Mouse (Mus musculus) liver, adult 2 months (tissue): ENCODE measurements around the gene Naa15. TPM values are rescaled to one million over a fixed set of nuclear protein-coding genes. Genes with fewer than 3 reads are reported as not detected.
A peak's percentile ranks its signal among the peaks of the same experiment; 100 is the strongest.
"Not testable (repeated sequence)": the region's sequence is repeated elsewhere in the genome, so short reads cannot be mapped to it uniquely, and the experiment has no call there.

Experiments used
- DNase-seq: peaks from one replicate; pipeline ENCODE4 v3.0.0-alpha.2; 2011; ENCODE audit warnings: low read depth, low spot score; ENCODE audit errors: extremely low read depth
- H3K27ac ChIP-seq: fragments of 200-500 bp; replicated peaks from 2 replicates; pipeline ENCODE4 v1.5.1; 2012; ENCODE audit warnings: low read depth, mild to moderate bottlenecking, control low read depth, inconsistent platforms, low read length; ENCODE audit not compliant: insufficient read depth
- H3K27me3 ChIP-seq: fragments of 200-500 bp; 2 replicates; pipeline ENCODE4 v1.6.1; 2012; ENCODE audit warnings: mild to moderate bottlenecking, moderate library complexity, low read length, inconsistent platforms; ENCODE audit not compliant: control insufficient read depth, insufficient read depth
- H3K36me3 ChIP-seq: fragments of 200-500 bp; 2 replicates; pipeline ENCODE4 v1.6.1; 2012; ENCODE audit warnings: low read length, inconsistent platforms; ENCODE audit not compliant: control insufficient read depth, insufficient read depth
- H3K4me1 ChIP-seq: fragments of 200-500 bp; 2 replicates; pipeline ENCODE4 v1.6.1; 2011; ENCODE audit warnings: low read length; ENCODE audit not compliant: control insufficient read depth, insufficient read depth
- H3K4me3 ChIP-seq: fragments of 200-500 bp; 2 replicates; pipeline ENCODE4 v1.5.1; 2011; ENCODE audit warnings: low read depth, mild to moderate bottlenecking, control low read depth, low read length, moderate library complexity; ENCODE audit not compliant: insufficient read depth
- H3K79me2 ChIP-seq: fragments of 200-500 bp; 2 replicates; pipeline ENCODE4 v1.6.1; 2012; ENCODE audit warnings: inconsistent platforms, mild to moderate bottlenecking, low read length, moderate library complexity; ENCODE audit not compliant: control insufficient read depth, insufficient read depth
- H3K9ac ChIP-seq: fragments of 200-500 bp; 2 replicates; pipeline ENCODE4 v1.6.1; 2012; ENCODE audit warnings: low read depth, mild to moderate bottlenecking, control low read depth, inconsistent platforms, low read length
- CTCF ChIP-seq: fragments of 200-500 bp; IDR thresholded peaks from 2 replicates; pipeline ENCODE4 v1.5.1; 2011; ENCODE audit warnings: low read depth, low read length, control low read depth
- POLR2A ChIP-seq: fragments of 200-500 bp; IDR thresholded peaks from 2 replicates; pipeline ENCODE4 v1.6.1; 2011; ENCODE audit warnings: low read length, control low read depth; ENCODE audit not compliant: insufficient read depth; ENCODE audit errors: extremely low read depth
- WGBS: fragments of 180-500 bp; shearing (Covaris S2); methylation state at CpG from one replicate; pipeline ENCODE4 v1.1.7; 2018; 5-methylcytosine and 5-hydroxymethylcytosine counted together
- polyA plus RNA-seq: library from polyadenylated mRNA; depleted of rRNA; stranded (reverse); fragments of >200 nt; gene quantifications from 2 replicates; pipeline ENCODE4 v1.2.3, GENCODE M21; 2012
- total RNA-seq: library from RNA; depleted of rRNA; stranded (reverse); fragments of >200 nt; gene quantifications from 2 replicates; pipeline ENCODE4 v1.2.3, GENCODE M21; 2014

The Naa15 gene
- total and polyA plus RNA-seq, 2 experiments: 2.0 to 14.8 TPM

DNA sequence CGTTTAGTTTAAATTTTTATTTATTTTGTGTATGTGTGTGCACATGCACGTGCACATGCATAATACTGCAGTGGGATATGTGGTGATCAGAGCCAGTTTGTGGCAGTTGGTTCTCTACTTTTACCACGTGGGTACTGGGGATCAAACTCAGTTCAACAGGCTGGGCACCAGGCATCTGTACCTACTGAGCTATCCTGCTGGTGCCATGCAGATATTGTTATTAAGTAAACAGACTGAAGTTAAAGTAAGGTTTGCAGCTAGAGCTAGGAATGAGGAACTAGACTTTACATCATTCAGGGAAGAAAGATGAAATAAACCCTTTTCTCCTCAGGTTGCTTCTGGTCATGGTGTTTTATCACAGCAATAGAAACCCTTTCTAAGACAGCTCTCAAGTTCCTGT is 7.0 kb downstream of the Naa15 start:
- no peak for TF ChIP-seq POLR2A
- TF ChIP-seq CTCF: no peak
- Histone ChIP-seq H3K79me2 (peaks cover 19% of the 10 kb centered on the region), H3K9ac (no peak overlapping the region), H3K36me3 (no peaks in the 10 kb centered on the region), H3K4me3 (no peak overlapping the region), H3K4me1 (peaks cover 11% of the 10 kb centered on the region), H3K27ac (no peak overlapping the region), H3K27me3 (no peaks in the 10 kb centered on the region)
- WGBS: 58% methylated on average over 3 of the region's 3 CpGs
- DNase-seq: no peak

DNA sequence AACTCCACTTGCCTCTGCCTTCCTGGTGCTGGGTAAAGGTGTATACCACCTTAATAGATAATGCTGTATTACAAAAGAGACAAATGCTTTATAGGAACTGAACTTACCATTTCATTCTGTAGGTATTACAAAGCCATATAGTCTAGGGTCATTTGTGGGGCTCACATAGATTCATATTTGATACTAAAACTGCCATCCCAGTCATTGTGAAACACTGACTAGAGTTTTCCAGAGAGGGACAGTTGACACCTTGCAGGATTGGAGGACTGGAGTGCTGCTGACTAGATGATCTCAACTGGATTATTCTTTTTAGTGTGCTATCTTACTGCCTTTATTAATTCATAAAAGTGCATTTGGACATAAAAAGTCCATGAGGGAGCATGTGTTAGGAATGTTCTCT is 10.4 kb downstream of the Naa15 start:
- H3K27me3 ChIP-seq: no peaks in the 10 kb centered on the region
- H3K9ac ChIP-seq: no peak overlapping the region
- no peak for DNase-seq
- no peaks in the 10 kb centered on the region for H3K36me3 ChIP-seq
- no peak overlapping the region for H3K27ac ChIP-seq
- H3K4me3 ChIP-seq: no peak overlapping the region
- peaks cover 18% of the 10 kb centered on the region for H3K79me2 ChIP-seq
- H3K4me1 ChIP-seq: peaks cover 2% of the 10 kb centered on the region
- no peak for TF ChIP-seq CTCF
- TF ChIP-seq POLR2A: no peak

DNA sequence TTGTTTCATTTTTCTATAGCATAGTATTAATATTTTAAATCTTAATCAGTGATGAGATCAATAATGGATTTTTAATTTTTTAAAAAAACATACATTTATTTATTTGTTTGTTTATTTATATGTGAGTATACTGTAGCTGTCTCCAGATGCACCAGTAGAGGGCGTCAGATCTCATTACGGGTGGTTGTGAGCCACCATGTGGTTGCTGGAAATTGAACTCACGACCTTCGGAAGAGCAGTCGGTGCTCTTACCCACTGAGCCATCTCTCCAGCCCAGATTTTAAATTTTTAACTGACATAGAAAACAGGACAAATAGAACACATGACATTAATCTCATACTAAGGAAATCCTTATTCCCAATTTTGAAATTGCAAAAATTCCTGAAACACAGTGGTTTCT is 19.4 kb downstream of the Naa15 start:
- H3K27me3 ChIP-seq, H3K4me3 ChIP-seq, DNase-seq, H3K27ac ChIP-seq, H3K9ac ChIP-seq, H3K36me3 ChIP-seq, H3K4me1 ChIP-seq, H3K79me2 ChIP-seq: not testable (repeated sequence)
- TF ChIP-seq CTCF: peak; percentile 7; the same call in 1 of the 2 replicates
- 91% methylated on average over 5 of the region's 5 CpGs for WGBS

DNA sequence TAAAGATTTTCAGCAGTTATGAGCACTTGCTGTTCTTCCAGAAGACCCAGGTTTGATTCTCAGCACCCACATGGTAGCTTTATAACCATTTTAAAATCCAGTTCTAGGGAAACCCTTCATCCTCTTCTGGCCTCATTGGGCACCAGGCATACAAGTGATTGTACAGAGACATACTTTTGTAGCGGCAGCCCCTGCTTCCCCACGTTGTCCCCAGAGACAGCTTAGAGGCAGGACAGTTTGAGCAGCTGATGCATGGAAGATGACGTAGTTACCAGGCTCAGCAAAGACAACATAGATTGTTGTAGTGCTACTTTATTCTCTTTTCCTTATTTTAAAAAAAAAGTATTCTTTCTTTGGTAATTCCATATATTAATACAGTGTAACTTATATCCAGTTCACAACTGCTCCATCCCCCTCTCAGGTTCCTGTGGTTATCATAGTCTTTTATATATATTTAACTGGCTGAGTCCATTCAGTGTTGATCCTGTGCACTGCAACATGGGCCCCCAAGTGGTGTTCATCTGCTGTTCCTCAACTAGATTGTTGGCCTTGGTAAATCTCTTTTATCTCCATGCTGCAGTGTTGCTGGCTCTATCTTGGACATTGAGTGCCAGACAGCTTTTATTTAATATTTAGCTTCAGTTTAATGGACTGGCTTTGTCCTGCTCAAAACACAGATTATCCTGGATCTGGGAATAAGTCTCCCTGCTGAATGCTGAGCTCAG is 20.1 kb downstream of the Naa15 start:
- Histone ChIP-seq H3K79me2 (peaks cover 8% of the 10 kb centered on the region; the same call in 1 of the 2 replicates), H3K27me3 (no peaks in the 10 kb centered on the region), H3K36me3 (peaks cover 8% of the 10 kb centered on the region), H3K4me3 (no peak overlapping the region), H3K27ac (no peak overlapping the region), H3K9ac (no peak overlapping the region), H3K4me1 (peaks cover 2% of the 10 kb centered on the region; the same call in 1 of the 2 replicates)
- WGBS: 94% methylated on average over 3 of the region's 3 CpGs
- no peak for DNase-seq
- no peak for TF ChIP-seq POLR2A
- TF ChIP-seq CTCF: no peak

DNA sequence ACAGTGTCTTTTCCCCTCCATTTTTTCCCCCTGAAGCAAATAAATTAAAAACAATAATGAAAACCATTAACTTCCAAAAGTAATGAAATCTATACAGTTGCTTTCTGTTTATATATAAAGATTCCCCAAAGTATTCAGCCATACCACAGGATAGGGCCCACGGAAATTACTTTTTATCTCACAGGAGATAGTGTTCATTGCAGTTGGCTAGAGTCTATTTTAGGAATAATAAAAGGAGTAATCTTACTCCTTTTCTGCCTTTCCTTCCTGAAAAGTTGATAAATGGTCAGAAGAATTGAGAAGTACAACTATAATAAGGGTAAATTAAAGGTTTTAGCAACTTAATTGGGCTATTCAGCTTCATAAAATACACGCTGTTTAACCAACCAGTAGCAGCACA is 53.6 kb downstream of the Naa15 start:
- peaks cover 61% of the 10 kb centered on the region for H3K36me3 ChIP-seq
- H3K27me3 ChIP-seq: no peaks in the 10 kb centered on the region
- no peaks in the 10 kb centered on the region for H3K4me1 ChIP-seq
- no peaks in the 10 kb centered on the region for H3K79me2 ChIP-seq
- DNase-seq: no peak
- 86% methylated on average over 2 of the region's 2 CpGs for WGBS
- TF ChIP-seq POLR2A: no peak
- TF ChIP-seq CTCF: no peak
- no peak overlapping the region for H3K9ac ChIP-seq
- no peak overlapping the region for H3K27ac ChIP-seq
- H3K4me3 ChIP-seq: no peak overlapping the region

DNA sequence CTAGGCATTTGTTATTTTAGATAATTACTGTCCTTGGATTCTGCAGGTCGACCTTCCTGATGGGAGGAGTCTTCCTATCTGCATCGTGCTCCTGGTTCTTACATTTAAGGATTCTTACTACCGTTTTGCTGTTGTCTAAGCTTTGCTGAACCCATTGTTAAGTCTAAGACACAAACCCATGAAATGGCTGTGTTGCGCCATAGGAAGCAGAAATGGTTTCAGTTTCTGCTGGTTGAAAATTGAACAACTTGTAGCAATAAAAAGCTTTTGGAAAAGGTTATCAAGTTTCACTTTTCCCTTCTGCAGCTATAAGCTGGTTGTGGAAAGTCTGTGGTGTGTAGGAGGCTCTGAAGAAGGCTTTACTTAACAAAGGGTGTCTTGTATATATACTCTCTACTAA is 60.8 kb downstream of the Naa15 start:
- no peak for TF ChIP-seq CTCF
- WGBS: 50% methylated on average over 4 of the region's 4 CpGs
- no peak overlapping the region for H3K9ac ChIP-seq
- H3K4me3 ChIP-seq: no peak overlapping the region
- H3K79me2 ChIP-seq: no peaks in the 10 kb centered on the region
- peak; percentile 9 for DNase-seq
- peaks cover 26% of the 10 kb centered on the region for H3K36me3 ChIP-seq
- no peaks in the 10 kb centered on the region for H3K4me1 ChIP-seq
- H3K27ac ChIP-seq: no peak overlapping the region
- no peaks in the 10 kb centered on the region for H3K27me3 ChIP-seq
